Mouse (Mus musculus) intestine, embryonic 15.5 days (tissue): Measurements from ENCODE around the gene E030018B13Rik. TPM values are rescaled to one million over a fixed set of nuclear protein-coding genes. Genes with fewer than 3 reads are reported as not detected.

ENCODE experiments used
- ATAC-seq: fragments of 200-750 bp; cut with Nextera tagmentation; 2 replicates; pipeline ENCODE4 v1.8.0; 2017; ENCODE audit warnings: moderate TSS enrichment, moderate library complexity
- H3K27ac ChIP-seq: fragments of 300-500 bp; sonication (generic); 2 replicates; pipeline ENCODE4 v1.5.1; 2015; ENCODE audit warnings: mild to moderate bottlenecking, inconsistent platforms
- H3K27me3 ChIP-seq: fragments of 300-500 bp; sonication (generic); replicated peaks from 2 replicates; pipeline ENCODE4 v1.6.1; 2015; ENCODE audit warnings: inconsistent platforms
- H3K36me3 ChIP-seq: fragments of 300-500 bp; sonication (generic); 2 replicates; pipeline ENCODE4 v1.6.1; 2015; ENCODE audit warnings: inconsistent platforms
- H3K4me1 ChIP-seq: fragments of 300-500 bp; sonication (generic); replicated peaks from 2 replicates; pipeline ENCODE4 v1.6.1; 2015; ENCODE audit warnings: inconsistent platforms
- H3K4me2 ChIP-seq: fragments of 300-500 bp; sonication (generic); replicated peaks from 2 replicates; pipeline ENCODE4 v1.6.1; 2015; ENCODE audit warnings: mild to moderate bottlenecking, inconsistent platforms
- H3K4me3 ChIP-seq: fragments of 300-500 bp; sonication (generic); replicated peaks from 2 replicates; pipeline ENCODE4 v1.5.1; 2015; ENCODE audit warnings: inconsistent platforms
- H3K9ac ChIP-seq: fragments of 300-500 bp; sonication (generic); 2 replicates; pipeline ENCODE4 v1.6.1; 2015; ENCODE audit warnings: inconsistent platforms
- H3K9me3 ChIP-seq: fragments of 300-500 bp; sonication (generic); 2 replicates; pipeline ENCODE4 v1.6.1; 2016; ENCODE audit warnings: inconsistent platforms
- WGBS: fragments of 180-500 bp; shearing (Covaris S2); methylation state at CpG from one replicate; pipeline ENCODE4 v1.1.7; 2015; 5-methylcytosine and 5-hydroxymethylcytosine counted together
- polyA plus RNA-seq: library from polyadenylated mRNA; unstranded; fragments of >200 nt; fragmentation: Nextera tagmentation; extraction: Ambion mirVana; gene quantifications from 2 replicates; pipeline ENCODE4 v1.2.1, GENCODE M21; 2015

E030018B13Rik gene
- polyA plus RNA-seq, 1 experiment from 2014 or later = not detected

DNA sequence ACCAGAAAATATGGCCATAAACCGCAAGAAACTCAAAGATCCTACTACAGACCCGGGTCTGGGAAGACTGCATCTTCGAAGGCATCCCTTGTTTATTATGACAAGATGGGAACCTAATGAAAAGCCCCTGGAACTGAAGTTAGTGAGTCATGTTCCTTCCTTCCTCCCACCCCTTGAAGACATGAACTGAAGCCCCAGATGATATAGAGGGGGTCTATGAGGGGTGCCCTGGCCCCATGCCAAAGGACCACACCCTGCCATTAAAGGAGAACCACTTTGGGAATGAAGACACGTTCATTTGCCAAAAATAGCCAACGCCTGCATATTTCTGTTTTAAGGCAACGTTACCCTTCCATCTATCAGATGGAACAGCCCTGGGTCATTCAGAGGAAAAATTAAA lies 28.0 kb upstream of the E030018B13Rik start:
- Histone ChIP-seq H3K4me3 (no peak overlapping the region), H3K36me3 (peaks cover 2% of the 10 kb centered on the region; the same call in 1 of the 2 replicates), H3K27ac (no peak overlapping the region), H3K4me2 (no peak overlapping the region), H3K9ac (no peak overlapping the region), H3K9me3 (no peaks in the 10 kb centered on the region), H3K4me1 (no peaks in the 10 kb centered on the region; the same call in 1 of the 2 replicates), H3K27me3 (no peaks in the 10 kb centered on the region)
- no peak for ATAC-seq
- WGBS = 68% methylated on average over 6 of the region's 6 CpGs

DNA sequence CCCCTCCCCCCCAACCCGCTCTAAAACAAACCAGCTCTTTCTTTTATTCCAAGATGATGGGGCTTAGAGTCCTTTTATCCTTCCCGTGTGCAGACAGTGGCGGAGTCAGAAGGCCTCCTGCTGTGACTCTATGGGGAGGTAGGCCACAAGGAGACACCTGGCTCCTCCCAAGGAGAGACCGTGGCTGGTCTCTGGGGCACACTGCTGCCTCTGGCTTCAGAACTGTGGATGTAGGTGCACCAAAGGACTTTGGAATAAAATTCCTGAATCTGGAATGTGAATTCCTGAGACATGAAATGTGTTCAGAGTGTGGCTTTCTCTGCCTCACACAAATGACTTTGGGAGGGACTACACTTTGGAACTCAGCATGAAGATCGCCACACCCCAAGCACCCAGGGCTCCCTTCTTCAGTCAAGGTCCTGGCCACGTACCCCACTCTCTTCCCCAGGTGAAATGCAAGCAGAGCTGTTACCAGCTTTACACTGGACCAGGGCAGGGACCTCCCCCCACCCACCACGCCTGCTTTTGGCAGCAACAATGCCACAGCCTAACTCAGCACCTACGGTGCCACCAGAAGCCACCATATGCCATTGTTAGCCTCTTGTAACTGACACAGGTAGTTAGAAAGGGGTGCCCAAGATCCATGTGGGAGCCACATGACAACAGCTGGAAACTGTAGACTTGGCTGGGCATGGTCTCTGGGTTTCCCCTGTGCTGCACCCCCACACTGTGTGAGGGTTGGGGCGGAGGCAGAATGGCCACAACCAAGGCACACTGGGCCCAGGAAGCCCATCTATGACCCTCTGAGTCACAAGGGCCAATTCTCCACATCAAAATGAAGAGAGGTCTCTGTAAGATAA lies 27.3 kb upstream of the E030018B13Rik start:
- Histone ChIP-seq H3K36me3 (peaks cover 2% of the 10 kb centered on the region; the same call in 1 of the 2 replicates), H3K4me2 (no peak overlapping the region), H3K9me3 (no peaks in the 10 kb centered on the region), H3K4me3 (no peak overlapping the region), H3K4me1 (no peaks in the 10 kb centered on the region; the same call in 1 of the 2 replicates), H3K9ac (no peak overlapping the region), H3K27ac (no peak overlapping the region), H3K27me3 (no peaks in the 10 kb centered on the region)
- WGBS = 84% methylated on average over 9 of the region's 9 CpGs
- no peak for ATAC-seq

DNA sequence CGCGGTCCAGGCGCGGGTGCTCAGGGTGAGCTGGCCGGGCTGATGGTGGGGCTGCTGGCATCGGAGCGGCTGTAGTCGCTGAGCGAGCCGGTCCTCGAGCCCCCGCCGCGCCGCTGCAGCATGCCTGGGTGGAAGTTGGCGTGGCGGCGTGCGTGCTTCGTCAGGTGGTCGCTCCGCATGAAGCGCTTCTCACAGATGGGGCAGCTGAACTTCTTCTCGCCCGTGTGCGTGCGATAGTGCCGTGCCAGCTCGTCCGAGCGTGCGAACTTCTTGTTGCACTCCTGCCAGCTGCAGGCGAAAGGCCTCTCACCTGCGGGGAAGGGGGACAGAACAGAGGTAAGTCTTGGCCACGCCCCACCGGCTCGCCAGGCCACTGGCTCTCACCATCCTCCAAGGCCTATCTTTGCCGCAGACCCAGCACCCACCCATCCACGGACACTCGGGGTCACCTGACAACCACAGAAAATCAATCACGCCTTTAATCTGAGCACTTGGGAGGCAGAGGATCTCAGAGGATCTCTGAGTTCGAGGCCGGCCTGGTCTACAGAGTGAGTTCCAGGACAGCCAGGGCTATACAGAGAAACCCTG lies 25.1 kb upstream of the E030018B13Rik start:
- Histone ChIP-seq H3K27me3 (no peaks in the 10 kb centered on the region), H3K9ac (no peak overlapping the region), H3K36me3 (peaks cover 2% of the 10 kb centered on the region; the same call in 1 of the 2 replicates), H3K4me1 (peaks cover 6% of the 10 kb centered on the region), H3K4me3 (no peak overlapping the region), H3K9me3 (no peaks in the 10 kb centered on the region), H3K4me2 (no peak overlapping the region), H3K27ac (no peak overlapping the region)
- no peak for ATAC-seq
- WGBS = 81% methylated on average over 43 of the region's 43 CpGs

DNA sequence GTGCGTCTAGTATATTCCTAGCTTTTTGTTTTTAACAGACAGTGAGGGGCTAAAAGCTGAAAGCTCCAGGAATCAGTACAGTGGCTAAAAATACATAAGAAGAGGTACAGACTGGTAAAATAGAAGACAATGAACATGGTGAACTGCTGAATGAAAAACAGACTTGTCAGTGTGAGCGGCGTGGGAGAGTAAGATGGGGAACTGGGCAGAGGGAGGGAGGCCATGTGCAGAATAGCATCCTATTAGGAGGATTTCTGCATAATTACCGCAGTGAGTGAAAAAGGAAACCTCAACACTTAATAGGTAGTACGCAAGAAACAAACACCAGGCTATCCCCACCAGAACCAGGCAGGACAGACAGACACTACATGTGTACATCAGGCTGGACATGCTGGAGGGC lies 23.5 kb upstream of the E030018B13Rik start:
- H3K4me3 ChIP-seq = no peak overlapping the region
- no peak overlapping the region for H3K27ac ChIP-seq
- ATAC-seq = no peak
- no peaks in the 10 kb centered on the region for H3K9me3 ChIP-seq
- peaks cover 21% of the 10 kb centered on the region for H3K4me1 ChIP-seq
- no peak overlapping the region for H3K4me2 ChIP-seq
- H3K27me3 ChIP-seq = no peaks in the 10 kb centered on the region
- peaks cover 2% of the 10 kb centered on the region; the same call in 1 of the 2 replicates for H3K36me3 ChIP-seq
- H3K9ac ChIP-seq = no peak overlapping the region
- WGBS = 97% methylated on average over 5 of the region's 5 CpGs

GRCm38 (mm10) chr7:63893729-63894128 lies 22.9 kb upstream of the E030018B13Rik start:
- ATAC-seq = no peak
- H3K27ac ChIP-seq = no peak overlapping the region
- no peaks in the 10 kb centered on the region for H3K9me3 ChIP-seq
- H3K4me3 ChIP-seq = no peak overlapping the region
- no peak overlapping the region for H3K9ac ChIP-seq
- peaks cover 23% of the 10 kb centered on the region for H3K4me1 ChIP-seq
- H3K27me3 ChIP-seq = no peaks in the 10 kb centered on the region
- 83% methylated on average over 4 of the region's 4 CpGs for WGBS
- H3K4me2 ChIP-seq = no peak overlapping the region
- H3K36me3 ChIP-seq = peaks cover 2% of the 10 kb centered on the region; the same call in 1 of the 2 replicates

- ATAC-seq = no peak
- H3K36me3 ChIP-seq = no peaks in the 10 kb centered on the region; the same call in 1 of the 2 replicates
- WGBS = 82% methylated on average over 4 of the region's 4 CpGs
- no peak overlapping the region for H3K4me2 ChIP-seq
- no peak overlapping the region for H3K9ac ChIP-seq
- no peaks in the 10 kb centered on the region for H3K27me3 ChIP-seq
- no peak overlapping the region for H3K27ac ChIP-seq
- H3K4me1 ChIP-seq = peaks cover 23% of the 10 kb centered on the region
- H3K9me3 ChIP-seq = no peaks in the 10 kb centered on the region
- no peak overlapping the region for H3K4me3 ChIP-seq
Observed at GRCm38 (mm10) chr7:63894662-63895061, 22.0 kb upstream of the E030018B13Rik start.

GRCm38 (mm10) chr7:63895223-63895622 lies 21.4 kb upstream of the E030018B13Rik start:
- Histone ChIP-seq H3K4me3 (no peak overlapping the region), H3K4me2 (no peak overlapping the region), H3K27ac (no peak overlapping the region), H3K4me1 (peaks cover 23% of the 10 kb centered on the region), H3K36me3 (no peaks in the 10 kb centered on the region; the same call in 1 of the 2 replicates), H3K9me3 (no peaks in the 10 kb centered on the region), H3K27me3 (no peaks in the 10 kb centered on the region), H3K9ac (no peak overlapping the region)
- no peak for ATAC-seq
- WGBS = 83% methylated on average over 3 of the region's 3 CpGs

- H3K9me3 ChIP-seq = no peaks in the 10 kb centered on the region
- H3K4me2 ChIP-seq = peak overlapping the region; percentile 77
- WGBS = 22% methylated on average over 17 of the region's 17 CpGs
- H3K27ac ChIP-seq = peak overlapping the region; percentile 95
- peak overlapping the region; percentile 43 for H3K9ac ChIP-seq
- peak; percentile 9 for ATAC-seq
- H3K27me3 ChIP-seq = no peaks in the 10 kb centered on the region
- H3K4me1 ChIP-seq = peaks cover 23% of the 10 kb centered on the region
- no peaks in the 10 kb centered on the region for H3K36me3 ChIP-seq
- peak overlapping the region; percentile 36 for H3K4me3 ChIP-seq
Observed at GRCm38 (mm10) chr7:63896276-63896967, 20.2 kb upstream of the E030018B13Rik start.

GRCm38 (mm10) chr7:63896968-63897468 lies 19.6 kb upstream of the E030018B13Rik start:
- peak overlapping the region; percentile 95 for H3K27ac ChIP-seq
- peak; percentile 97 for ATAC-seq
- H3K4me1 ChIP-seq = peaks cover 23% of the 10 kb centered on the region
- H3K27me3 ChIP-seq = no peaks in the 10 kb centered on the region
- H3K4me3 ChIP-seq = peak overlapping the region; percentile 36
- H3K36me3 ChIP-seq = no peaks in the 10 kb centered on the region
- WGBS = 1% methylated on average over 22 of the region's 22 CpGs
- H3K9me3 ChIP-seq = no peaks in the 10 kb centered on the region
- H3K9ac ChIP-seq = peak overlapping the region; percentile 43
- H3K4me2 ChIP-seq = peak overlapping the region; percentile 77

- Histone ChIP-seq H3K4me3 (no peak overlapping the region), H3K27ac (peak overlapping the region; percentile 95), H3K9ac (peak overlapping the region; percentile 43; the same call in 1 of the 2 replicates), H3K27me3 (no peaks in the 10 kb centered on the region), H3K4me2 (peak overlapping the region; percentile 77), H3K4me1 (peaks cover 23% of the 10 kb centered on the region), H3K9me3 (no peaks in the 10 kb centered on the region), H3K36me3 (no peaks in the 10 kb centered on the region)
- 29% methylated on average over 3 of the region's 3 CpGs for WGBS
- no peak for ATAC-seq
Observed at GRCm38 (mm10) chr7:63897655-63898054, 19.0 kb upstream of the E030018B13Rik start.

DNA sequence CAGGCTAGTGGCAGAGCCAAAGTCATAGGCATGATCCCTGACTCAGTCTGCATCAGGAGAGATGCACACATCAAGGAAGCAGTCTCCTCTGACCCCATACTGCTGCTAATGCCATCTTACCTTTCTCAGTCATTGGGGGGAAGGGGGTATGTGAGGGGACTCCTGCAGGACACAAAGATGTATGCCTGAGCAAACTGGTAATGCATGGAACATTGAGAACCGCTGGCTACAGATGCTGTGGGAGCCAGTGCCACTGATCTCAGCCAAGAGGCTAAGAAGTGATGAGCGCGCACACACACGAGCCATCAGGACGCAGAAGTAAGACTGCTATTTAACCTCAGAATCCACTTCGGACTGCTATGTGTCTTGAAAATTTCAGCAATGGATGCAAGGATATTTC lies 18.5 kb upstream of the E030018B13Rik start:
- no peak overlapping the region for H3K9ac ChIP-seq
- no peak overlapping the region for H3K4me2 ChIP-seq
- H3K36me3 ChIP-seq = no peaks in the 10 kb centered on the region
- WGBS = 90% methylated on average over 6 of the region's 6 CpGs
- no peak overlapping the region for H3K4me3 ChIP-seq
- ATAC-seq = no peak
- peaks cover 28% of the 10 kb centered on the region for H3K4me1 ChIP-seq
- no peaks in the 10 kb centered on the region for H3K27me3 ChIP-seq
- no peaks in the 10 kb centered on the region for H3K9me3 ChIP-seq
- H3K27ac ChIP-seq = no peak overlapping the region

- no peaks in the 10 kb centered on the region for H3K9me3 ChIP-seq
- peaks cover 28% of the 10 kb centered on the region for H3K4me1 ChIP-seq
- H3K27ac ChIP-seq = no peak overlapping the region
- WGBS = 91% methylated on average over 8 of the region's 8 CpGs
- no peaks in the 10 kb centered on the region for H3K36me3 ChIP-seq
- no peak overlapping the region for H3K4me2 ChIP-seq
- no peak overlapping the region for H3K9ac ChIP-seq
- no peaks in the 10 kb centered on the region for H3K27me3 ChIP-seq
- no peak overlapping the region for H3K4me3 ChIP-seq
- ATAC-seq = no peak
Observed at GRCm38 (mm10) chr7:63899925-63900324, 16.7 kb upstream of the E030018B13Rik start.
